Mouse (Mus musculus): ENCODE results near the gene Dnah17.

The Dnah17 gene

GRCm38 (mm10) chr11:118021806-118022205, 108.6 kb downstream of the Dnah17 start:
- peak; percentile 42 for DNase-seq (ENCODE audit: low read depth, low spot score)

GRCm38 (mm10) chr11:118018328-118018727, 112.1 kb downstream of the Dnah17 start:
- no peak for DNase-seq (ENCODE audit: low read depth, low spot score)

- DNase-seq (ENCODE audit: low read depth, low spot score), result no peak
These were observed 114.9 kb downstream of the Dnah17 start for GRCm38 (mm10) chr11:118015381-118016145.

- DNase-seq (ENCODE audit: low read depth, low spot score), result no peak
These were observed 115.9 kb downstream of the Dnah17 start for GRCm38 (mm10) chr11:118014391-118014995.

- no peak for DNase-seq (ENCODE audit: low read depth, low spot score)
These were observed 117.1 kb downstream of the Dnah17 start for GRCm38 (mm10) chr11:118013339-118013738.

GRCm38 (mm10) chr11:118012595-118012994, 117.8 kb downstream of the Dnah17 start:
- DNase-seq (ENCODE audit: low read depth, low spot score), result no peak

GRCm38 (mm10) chr11:118009865-118010571, 120.4 kb downstream of the Dnah17 start:
- DNase-seq (ENCODE audit: low read depth, low spot score), result no peak

GRCm38 (mm10) chr11:118008843-118009242, 121.6 kb downstream of the Dnah17 start:
- no peak for DNase-seq (ENCODE audit: low read depth, low spot score)

GRCm38 (mm10) chr11:118008144-118008805, 122.2 kb downstream of the Dnah17 start:
- DNase-seq (ENCODE audit: low read depth, low spot score), result no peak

GRCm38 (mm10) chr11:118007460-118008143, 122.8 kb downstream of the Dnah17 start:
- no peak for DNase-seq (ENCODE audit: low read depth, low spot score)

- DNase-seq (ENCODE audit: low read depth, low spot score), result no peak
These were observed 126.2 kb downstream of the Dnah17 start for GRCm38 (mm10) chr11:118004217-118004616.

GRCm38 (mm10) chr11:118003718-118004117, 126.7 kb downstream of the Dnah17 start:
- DNase-seq (ENCODE audit: low read depth, low spot score), result no peak

GRCm38 (mm10) chr11:118003176-118003575, 127.3 kb downstream of the Dnah17 start:
- DNase-seq (ENCODE audit: low read depth, low spot score), result no peak

GRCm38 (mm10) chr11:118000565-118001215, 129.7 kb downstream of the Dnah17 start:
- DNase-seq (ENCODE audit: low read depth, low spot score), result no peak

- DNase-seq (ENCODE audit: low read depth, low spot score), result no peak
These were observed 130.4 kb downstream of the Dnah17 start for GRCm38 (mm10) chr11:118000083-118000482.

- no peak for DNase-seq (ENCODE audit: low read depth, low spot score)
These were observed 131.0 kb downstream of the Dnah17 start for GRCm38 (mm10) chr11:117999260-117999934.

- no peak for DNase-seq (ENCODE audit: low read depth, low spot score)
These were observed 132.1 kb downstream of the Dnah17 start for GRCm38 (mm10) chr11:117998356-117998755.

GRCm38 (mm10) chr11:117997085-117997484, 133.3 kb downstream of the Dnah17 start:
- no peak for DNase-seq (ENCODE audit: low read depth, low spot score)

GRCm38 (mm10) chr11:117996066-117996465, 134.4 kb downstream of the Dnah17 start:
- no peak for DNase-seq (ENCODE audit: low read depth, low spot score)

- no peak for DNase-seq (ENCODE audit: low read depth, low spot score)
These were observed 134.8 kb downstream of the Dnah17 start for GRCm38 (mm10) chr11:117995661-117996060.

Data from embryo, embryonic 11.5 days (tissue).